Mouse (Mus musculus) liver, embryonic 11.5 days (tissue): ENCODE measurements around the gene Tspan18. TPM values are rescaled to one million over a fixed set of nuclear protein-coding genes. Genes with fewer than 3 reads are reported as not detected.

ENCODE experiments used
- ATAC-seq: fragments of 200-750 bp; cut with Nextera tagmentation; replicated peaks from 2 replicates; pipeline ENCODE4 v1.8.0; 2017; ENCODE audit warnings: moderate number of reproducible peaks, mild to moderate bottlenecking, moderate TSS enrichment, moderate library complexity; ENCODE audit not compliant: low FRiP score
- DNase-seq: peaks from one replicate; pipeline ENCODE4 v3.0.0-alpha.2; 2017; ENCODE audit warnings: low spot score
- H3K27ac ChIP-seq: fragments of 300-500 bp; sonication (generic); 2 replicates; pipeline ENCODE4 v1.5.1; 2014; ENCODE audit warnings: mild to moderate bottlenecking, low read depth, low read length, control low read depth
- H3K27me3 ChIP-seq: fragments of 300-500 bp; sonication (generic); replicated peaks from 2 replicates; pipeline ENCODE4 v1.6.1; 2014; ENCODE audit warnings: low read length, mixed read lengths; ENCODE audit not compliant: control insufficient read depth, insufficient read depth
- H3K36me3 ChIP-seq: fragments of 300-500 bp; sonication (generic); 2 replicates; pipeline ENCODE4 v1.6.1; 2014; ENCODE audit warnings: mild to moderate bottlenecking, low read length, moderate library complexity, mixed read lengths; ENCODE audit not compliant: control insufficient read depth, insufficient read depth
- H3K4me1 ChIP-seq: fragments of 300-500 bp; sonication (generic); replicated peaks from 2 replicates; pipeline ENCODE4 v1.6.1; 2014; ENCODE audit warnings: low read length, mixed read lengths; ENCODE audit not compliant: control insufficient read depth, insufficient read depth
- H3K4me2 ChIP-seq: fragments of 300-500 bp; sonication (generic); 2 replicates; pipeline ENCODE4 v1.6.1; 2014; ENCODE audit warnings: mild to moderate bottlenecking, control low read depth, moderate library complexity
- H3K4me3 ChIP-seq: fragments of 300-500 bp; sonication (generic); 2 replicates; pipeline ENCODE4 v1.5.1; 2014; ENCODE audit warnings: low read depth, low read length, control low read depth
- H3K9ac ChIP-seq: fragments of 300-500 bp; sonication (generic); 2 replicates; pipeline ENCODE4 v1.6.1; 2014; ENCODE audit warnings: low read depth, low read length, control low read depth
- H3K9me3 ChIP-seq: fragments of 300-500 bp; sonication (generic); 2 replicates; pipeline ENCODE4 v1.6.1; 2016; ENCODE audit warnings: low read length, inconsistent platforms, mixed read lengths; ENCODE audit not compliant: control insufficient read depth
- WGBS: fragments of 180-500 bp; shearing (Covaris S2); extraction: QIAGEN DNeasy Blood & Tissue Kit; methylation state at CpG from one replicate; pipeline ENCODE4 v1.1.7; 2014; 5-methylcytosine and 5-hydroxymethylcytosine counted together
- polyA plus RNA-seq: library from polyadenylated mRNA; unstranded; fragments of >200 nt; fragmentation: Nextera tagmentation; extraction: Ambion mirVana; gene quantifications from 2 replicates; pipeline ENCODE4 v1.2.1, GENCODE M21; 2014

Gene Tspan18
- polyA plus RNA-seq, 1 experiment from 2014 or later, result 19.5 TPM

DNA sequence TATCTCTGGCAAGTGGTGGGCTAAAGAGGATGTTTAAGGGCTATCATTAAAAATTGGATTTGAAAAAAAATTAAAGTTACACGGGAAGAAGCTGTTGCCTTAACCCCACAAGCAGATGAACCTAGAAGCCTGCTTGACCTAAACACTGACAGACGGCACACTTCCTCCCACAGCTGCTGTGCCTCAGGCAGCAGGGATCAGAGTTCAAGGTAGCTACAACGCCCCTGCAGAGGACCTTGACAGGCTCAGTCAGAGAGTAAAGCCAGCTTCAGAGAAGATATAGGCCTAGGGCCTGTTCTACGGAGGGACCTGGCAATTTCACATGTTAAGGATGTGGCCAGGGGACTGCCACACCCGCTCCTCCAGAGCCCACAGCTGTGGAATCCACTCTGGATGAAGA is 161.8 kb downstream of the Tspan18 start:
- Histone ChIP-seq H3K4me1 (peaks cover 13% of the 10 kb centered on the region), H3K27me3 (peaks cover 21% of the 10 kb centered on the region), H3K9ac (no peak overlapping the region), H3K27ac (no peak overlapping the region), H3K9me3 (no peaks in the 10 kb centered on the region), H3K36me3 (no peaks in the 10 kb centered on the region), H3K4me2 (no peak overlapping the region), H3K4me3 (no peak overlapping the region)
- ATAC-seq (no peak), DNase-seq (no peak)
- WGBS, result 42% methylated on average over 5 of the region's 5 CpGs

- Histone ChIP-seq H3K4me2 (no peak overlapping the region), H3K4me1 (peaks cover 12% of the 10 kb centered on the region), H3K4me3 (no peak overlapping the region), H3K27me3 (peaks cover 16% of the 10 kb centered on the region), H3K27ac (no peak overlapping the region), H3K9me3 (no peaks in the 10 kb centered on the region), H3K9ac (no peak overlapping the region), H3K36me3 (no peaks in the 10 kb centered on the region)
- WGBS, result 80% methylated on average over 6 of the region's 6 CpGs
- DNase-seq, result no peak
- no peak for ATAC-seq
These were observed 162.4 kb downstream of the Tspan18 start for GRCm38 (mm10) chr2:93171929-93172328.

GRCm38 (mm10) chr2:93170845-93171200 is 163.5 kb downstream of the Tspan18 start:
- Histone ChIP-seq H3K27ac (no peak overlapping the region), H3K36me3 (no peaks in the 10 kb centered on the region), H3K4me3 (no peak overlapping the region), H3K4me1 (peaks cover 7% of the 10 kb centered on the region), H3K9me3 (no peaks in the 10 kb centered on the region), H3K4me2 (no peak overlapping the region), H3K27me3 (peaks cover 5% of the 10 kb centered on the region), H3K9ac (no peak overlapping the region)
- ATAC-seq (no peak), DNase-seq (no peak)
- WGBS, result 79% methylated on average over 5 of the region's 5 CpGs

DNA sequence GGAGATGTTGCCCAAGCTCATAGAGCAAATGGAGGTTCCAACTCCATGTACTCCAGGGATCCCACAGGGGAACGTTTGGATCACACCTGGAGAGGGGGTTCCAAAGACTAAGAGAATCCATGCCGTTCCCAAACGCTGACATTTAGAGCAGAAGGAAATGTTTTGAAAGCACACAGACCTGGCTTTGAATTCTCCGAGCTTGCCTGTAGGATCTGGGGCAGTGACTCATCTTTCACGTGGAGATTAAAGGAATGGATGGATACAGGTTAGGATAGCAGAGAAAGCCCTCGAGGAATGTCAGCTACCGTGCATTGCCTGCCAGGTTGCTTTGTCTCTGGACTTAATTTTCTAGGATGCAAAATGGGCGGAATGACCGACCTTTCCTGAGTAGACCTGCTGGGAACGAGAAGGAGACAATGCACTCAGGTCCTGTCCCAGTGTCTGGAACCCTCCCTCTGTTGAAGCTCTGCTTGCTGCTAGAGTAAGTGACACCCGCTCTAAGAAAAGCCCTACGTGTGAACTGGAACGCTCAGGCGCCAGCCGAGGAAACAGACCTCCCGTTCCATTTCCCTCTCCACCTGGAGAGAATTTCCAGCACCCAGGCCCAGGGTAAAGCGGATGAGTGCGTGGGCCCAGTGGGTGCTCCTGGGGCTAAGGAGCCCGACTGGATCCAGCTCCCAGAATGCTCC is 164.0 kb downstream of the Tspan18 start:
- no peak overlapping the region for H3K4me2 ChIP-seq
- no peak overlapping the region for H3K27ac ChIP-seq
- H3K9me3 ChIP-seq, result no peaks in the 10 kb centered on the region
- no peaks in the 10 kb centered on the region for H3K36me3 ChIP-seq
- peaks cover 3% of the 10 kb centered on the region for H3K27me3 ChIP-seq
- peaks cover 7% of the 10 kb centered on the region for H3K4me1 ChIP-seq
- no peak for ATAC-seq
- 57% methylated on average over 19 of the region's 19 CpGs for WGBS
- H3K9ac ChIP-seq, result no peak overlapping the region
- H3K4me3 ChIP-seq, result no peak overlapping the region
- no peak for DNase-seq

- ATAC-seq (no peak), DNase-seq (no peak)
- Histone ChIP-seq H3K4me3 (no peak overlapping the region), H3K36me3 (no peaks in the 10 kb centered on the region), H3K4me1 (no peaks in the 10 kb centered on the region), H3K9me3 (no peaks in the 10 kb centered on the region), H3K27me3 (peaks cover 3% of the 10 kb centered on the region), H3K9ac (no peak overlapping the region), H3K27ac (no peak overlapping the region), H3K4me2 (no peak overlapping the region)
- 64% methylated on average over 14 of the region's 14 CpGs for WGBS
These were observed 167.4 kb downstream of the Tspan18 start for GRCm38 (mm10) chr2:93166734-93167406.

GRCm38 (mm10) chr2:93166295-93166694 is 168.0 kb downstream of the Tspan18 start:
- Histone ChIP-seq H3K27me3 (peaks cover 3% of the 10 kb centered on the region), H3K4me3 (no peak overlapping the region), H3K9me3 (no peaks in the 10 kb centered on the region), H3K36me3 (no peaks in the 10 kb centered on the region), H3K4me2 (no peak overlapping the region), H3K4me1 (no peaks in the 10 kb centered on the region), H3K27ac (no peak overlapping the region), H3K9ac (no peak overlapping the region)
- ATAC-seq (no peak), DNase-seq (no peak)
- 74% methylated on average over 6 of the region's 6 CpGs for WGBS

GRCm38 (mm10) chr2:93163750-93164335 is 170.5 kb downstream of the Tspan18 start:
- H3K4me3 ChIP-seq, result no peak overlapping the region
- no peak overlapping the region for H3K9ac ChIP-seq
- H3K4me2 ChIP-seq, result no peak overlapping the region
- no peaks in the 10 kb centered on the region for H3K9me3 ChIP-seq
- WGBS, result 76% methylated on average over 6 of the region's 6 CpGs
- ATAC-seq (no peak), DNase-seq (no peak)
- no peak overlapping the region for H3K27ac ChIP-seq
- no peaks in the 10 kb centered on the region; the same call in none of the 2 replicates for H3K27me3 ChIP-seq
- no peaks in the 10 kb centered on the region for H3K4me1 ChIP-seq
- no peaks in the 10 kb centered on the region for H3K36me3 ChIP-seq

GRCm38 (mm10) chr2:93163317-93163716 is 171.0 kb downstream of the Tspan18 start:
- H3K36me3 ChIP-seq, result no peaks in the 10 kb centered on the region
- H3K27ac ChIP-seq, result no peak overlapping the region
- 25% methylated on average over 2 of the region's 2 CpGs for WGBS
- ATAC-seq (no peak), DNase-seq (no peak)
- no peak overlapping the region for H3K4me2 ChIP-seq
- H3K4me1 ChIP-seq, result no peaks in the 10 kb centered on the region
- no peak overlapping the region for H3K4me3 ChIP-seq
- H3K9ac ChIP-seq, result no peak overlapping the region
- no peaks in the 10 kb centered on the region for H3K9me3 ChIP-seq
- H3K27me3 ChIP-seq, result no peaks in the 10 kb centered on the region; the same call in 1 of the 2 replicates
